Mouse (Mus musculus): Measurements from ENCODE around the gene Sik1. TPM values are rescaled to one million over a fixed set of nuclear protein-coding genes. Genes with fewer than 3 reads are reported as not detected.
"Not testable (repeated sequence)": the region's sequence is repeated elsewhere in the genome, so short reads cannot be mapped to it uniquely, and the experiment has no call there.

Gene Sik1
- polyA plus RNA-seq, 1 experiment from 2014 or later = 8.8 TPM

DNA sequence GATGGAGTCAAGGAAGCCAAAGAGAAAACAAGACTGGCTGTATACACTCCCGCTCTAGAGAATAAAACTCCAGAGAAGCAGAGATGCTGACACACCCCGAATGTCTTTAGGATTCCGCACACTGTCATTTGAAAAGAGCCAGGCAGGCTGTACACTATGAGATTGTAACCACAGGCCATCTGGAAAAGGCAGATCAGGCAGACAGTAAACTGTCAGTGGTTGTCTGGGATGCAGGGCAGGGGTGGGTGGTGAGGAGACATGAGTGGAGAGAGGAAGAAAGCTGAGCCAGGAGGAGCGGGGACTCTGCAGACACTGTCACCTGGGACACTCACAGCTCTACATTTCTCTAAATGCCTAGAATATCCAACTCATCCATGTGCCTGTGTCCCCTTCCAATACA, 36.3 kb upstream of the Sik1 start:
- H3K4me3 ChIP-seq (replicated peaks) = no peak overlapping the region

GRCm38 (mm10) chr17:31890311-31890951, 34.8 kb upstream of the Sik1 start:
- no peaks in the 10 kb centered on the region for H3K27me3 ChIP-seq (replicated peaks)
- peaks cover 42% of the 10 kb centered on the region for H3K4me1 ChIP-seq (replicated peaks)
- WGBS = 20% methylated on average over 2 of the region's 2 CpGs
- H3K36me3 ChIP-seq = no peaks in the 10 kb centered on the region
- no peaks in the 10 kb centered on the region for H3K9me3 ChIP-seq
- H3K9ac ChIP-seq = no peak overlapping the region
- no peak overlapping the region for H3K4me3 ChIP-seq (replicated peaks)
- H3K27ac ChIP-seq = peak overlapping the region; percentile 86
- H3K4me2 ChIP-seq (replicated peaks) = no peak overlapping the region
- ATAC-seq = no peak; the same call in 1 of the 2 replicates

More for the DNA sequence above, 36.3 kb upstream of the Sik1 start:
- H3K4me1 ChIP-seq (replicated peaks) = peaks cover 46% of the 10 kb centered on the region
- H3K4me2 ChIP-seq (replicated peaks) = no peak overlapping the region
- H3K27me3 ChIP-seq (replicated peaks) = no peaks in the 10 kb centered on the region
- no peak overlapping the region for H3K9ac ChIP-seq
- ATAC-seq = peak; percentile 19; the same call in 1 of the 2 replicates
- no peaks in the 10 kb centered on the region for H3K9me3 ChIP-seq
- peak overlapping the region; percentile 86 for H3K27ac ChIP-seq
- H3K36me3 ChIP-seq = no peaks in the 10 kb centered on the region
- WGBS = 26% methylated on average over 4 of the region's 4 CpGs

- peaks cover 42% of the 10 kb centered on the region for H3K4me1 ChIP-seq (replicated peaks)
- no peak overlapping the region for H3K9ac ChIP-seq
- 53% methylated on average over 9 of the region's 9 CpGs for WGBS
- H3K4me3 ChIP-seq (replicated peaks) = no peak overlapping the region
- H3K27ac ChIP-seq = peak overlapping the region; percentile 86
- H3K27me3 ChIP-seq (replicated peaks) = no peaks in the 10 kb centered on the region
- ATAC-seq = 0 out of 2 replicates have a peak, but pooled peaks have one; percentile 45
- no peaks in the 10 kb centered on the region for H3K9me3 ChIP-seq
- no peaks in the 10 kb centered on the region for H3K36me3 ChIP-seq
- H3K4me2 ChIP-seq (replicated peaks) = no peak overlapping the region
These were observed 34.0 kb upstream of the Sik1 start for GRCm38 (mm10) chr17:31889446-31890201.

DNA sequence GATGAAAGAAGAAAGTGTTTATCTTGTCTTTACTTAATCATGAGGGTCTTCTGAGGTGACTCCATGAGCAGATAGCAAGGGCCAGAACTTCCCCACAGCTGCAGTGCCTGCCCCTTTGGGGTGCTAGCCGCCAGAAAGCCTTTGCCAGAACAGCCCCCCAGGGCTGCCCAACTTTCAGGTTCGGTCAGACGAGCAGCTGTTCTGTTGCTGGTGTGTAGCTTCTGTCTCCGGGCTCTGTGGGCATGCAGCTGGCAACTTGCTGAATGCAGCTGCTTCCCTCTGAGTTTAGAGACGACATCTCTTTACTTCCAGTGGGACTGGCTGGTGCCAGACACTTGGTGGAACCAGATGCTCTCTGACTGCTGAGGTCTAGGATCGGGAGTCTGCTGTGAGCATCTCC, 32.9 kb upstream of the Sik1 start:
- H3K27ac ChIP-seq = no peak overlapping the region
- no peak overlapping the region for H3K4me2 ChIP-seq (replicated peaks)
- no peaks in the 10 kb centered on the region for H3K9me3 ChIP-seq
- no peak overlapping the region for H3K4me3 ChIP-seq (replicated peaks)
- no peak overlapping the region for H3K9ac ChIP-seq
- ATAC-seq = no peak
- WGBS = 59% methylated on average over 6 of the region's 6 CpGs
- no peaks in the 10 kb centered on the region for H3K27me3 ChIP-seq (replicated peaks)
- no peaks in the 10 kb centered on the region for H3K36me3 ChIP-seq
- H3K4me1 ChIP-seq (replicated peaks) = peaks cover 42% of the 10 kb centered on the region

GRCm38 (mm10) chr17:31884676-31885075, 29.1 kb upstream of the Sik1 start:
- peaks cover 13% of the 10 kb centered on the region for H3K4me1 ChIP-seq (replicated peaks)
- H3K27me3 ChIP-seq (replicated peaks); ATAC-seq; H3K4me2 ChIP-seq (replicated peaks); H3K36me3 ChIP-seq; H3K27ac ChIP-seq; H3K9ac ChIP-seq; H3K4me3 ChIP-seq (replicated peaks); H3K9me3 ChIP-seq: not testable (repeated sequence)
- 85% methylated on average over 1 of the region's 1 CpGs for WGBS

DNA sequence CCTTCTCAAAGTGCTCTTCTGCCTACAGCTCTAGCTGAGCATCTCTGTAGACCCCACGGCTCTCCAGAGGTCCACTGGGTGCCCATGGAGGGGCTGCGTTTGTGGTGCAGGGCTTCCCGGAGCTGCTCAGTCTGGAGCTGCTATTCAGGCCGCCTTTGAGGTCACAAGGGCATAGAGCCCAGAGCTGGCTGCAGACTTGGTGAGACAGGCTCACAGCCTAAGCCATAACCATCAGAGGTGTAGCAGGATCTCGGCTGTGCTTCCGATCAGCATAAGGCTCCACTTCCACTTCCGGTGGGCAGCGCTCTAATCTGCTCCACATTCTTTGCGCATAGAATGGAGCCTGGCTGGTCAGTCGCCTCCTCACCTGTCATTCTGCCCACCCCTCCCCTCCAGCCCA, 23.8 kb upstream of the Sik1 start:
- no peak overlapping the region for H3K27ac ChIP-seq
- no peak overlapping the region for H3K4me2 ChIP-seq (replicated peaks)
- H3K36me3 ChIP-seq = no peaks in the 10 kb centered on the region
- WGBS = 81% methylated on average over 10 of the region's 10 CpGs
- H3K4me1 ChIP-seq (replicated peaks) = peaks cover 16% of the 10 kb centered on the region
- ATAC-seq = no peak
- no peaks in the 10 kb centered on the region for H3K27me3 ChIP-seq (replicated peaks)
- H3K9me3 ChIP-seq = no peaks in the 10 kb centered on the region
- no peak overlapping the region for H3K4me3 ChIP-seq (replicated peaks)
- no peak overlapping the region for H3K9ac ChIP-seq

DNA sequence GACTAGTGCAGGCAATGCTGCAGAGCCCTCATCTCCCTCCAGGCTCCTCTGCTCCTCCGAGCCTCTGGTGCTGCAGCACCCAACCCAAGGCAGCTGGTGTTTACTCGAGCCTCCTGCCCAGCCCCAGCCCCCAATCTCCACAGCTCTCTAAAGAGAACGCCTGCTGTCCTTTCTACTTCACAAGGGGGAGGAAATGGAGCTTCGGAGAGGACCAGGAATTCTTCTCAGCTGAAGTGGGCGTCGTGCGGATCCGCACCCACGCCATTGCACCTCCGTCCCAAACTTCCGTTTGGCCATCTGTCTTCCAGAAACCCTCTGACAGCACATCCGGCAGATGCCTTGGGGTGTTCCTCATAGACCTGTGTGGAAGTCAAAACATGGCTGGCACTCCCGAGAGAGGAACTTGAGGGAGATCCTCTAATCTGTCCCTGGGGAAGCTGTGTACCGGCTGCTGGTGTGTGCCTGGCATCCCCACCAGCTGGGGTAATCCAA, 22.1 kb upstream of the Sik1 start:
- Histone ChIP-seq H3K9ac (no peak overlapping the region), H3K27me3 (replicated peaks) (no peaks in the 10 kb centered on the region), H3K4me3 (replicated peaks) (no peak overlapping the region), H3K4me1 (replicated peaks) (peaks cover 19% of the 10 kb centered on the region), H3K36me3 (no peaks in the 10 kb centered on the region), H3K9me3 (no peaks in the 10 kb centered on the region), H3K27ac (no peak overlapping the region), H3K4me2 (replicated peaks) (no peak overlapping the region)
- WGBS = 40% methylated on average over 14 of the region's 14 CpGs
- ATAC-seq = peak; percentile 41

DNA sequence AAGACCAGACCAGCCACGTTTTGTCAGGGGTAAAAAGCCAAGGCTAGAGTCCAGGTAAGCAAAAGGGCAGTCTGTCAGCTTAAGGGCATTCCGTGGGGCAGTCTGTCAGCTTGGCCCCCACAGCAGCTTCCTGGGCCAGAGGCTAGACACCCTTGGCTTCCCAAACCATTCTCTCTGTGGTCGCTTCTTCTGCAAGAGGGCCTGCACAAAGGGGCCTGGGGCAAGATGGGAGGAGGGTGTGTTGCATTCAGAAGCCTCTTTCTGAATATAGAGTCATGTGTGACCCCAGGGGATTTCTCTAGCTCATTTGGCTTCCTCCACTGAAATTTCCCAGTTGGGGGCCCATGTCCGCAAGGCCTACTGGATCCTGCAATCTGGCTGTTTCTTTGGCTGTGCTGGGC, 21.6 kb upstream of the Sik1 start:
- Histone ChIP-seq H3K36me3 (no peaks in the 10 kb centered on the region), H3K27me3 (replicated peaks) (no peaks in the 10 kb centered on the region), H3K9ac (no peak overlapping the region), H3K27ac (no peak overlapping the region), H3K4me3 (replicated peaks) (no peak overlapping the region), H3K4me2 (replicated peaks) (no peak overlapping the region), H3K9me3 (no peaks in the 10 kb centered on the region), H3K4me1 (replicated peaks) (peaks cover 19% of the 10 kb centered on the region)
- WGBS = 82% methylated on average over 4 of the region's 4 CpGs
- ATAC-seq = no peak

GRCm38 (mm10) chr17:31876775-31877174, 21.2 kb upstream of the Sik1 start:
- H3K27ac ChIP-seq = no peak overlapping the region
- 73% methylated on average over 3 of the region's 3 CpGs for WGBS

GRCm38 (mm10) chr17:31875326-31875930, 19.8 kb upstream of the Sik1 start:
- ATAC-seq = no peak
- no peak overlapping the region for H3K4me3 ChIP-seq (replicated peaks)
- no peaks in the 10 kb centered on the region for H3K27me3 ChIP-seq (replicated peaks)
- 84% methylated on average over 10 of the region's 10 CpGs for WGBS
- no peaks in the 10 kb centered on the region for H3K36me3 ChIP-seq
- no peaks in the 10 kb centered on the region for H3K9me3 ChIP-seq
- no peak overlapping the region for H3K27ac ChIP-seq
- H3K9ac ChIP-seq = no peak overlapping the region
- no peak overlapping the region for H3K4me2 ChIP-seq (replicated peaks)
- H3K4me1 ChIP-seq (replicated peaks) = peaks cover 28% of the 10 kb centered on the region

More at GRCm38 (mm10) chr17:31876775-31877174, 21.2 kb upstream of the Sik1 start:
- no peaks in the 10 kb centered on the region for H3K27me3 ChIP-seq (replicated peaks)
- ATAC-seq = no peak
- H3K4me3 ChIP-seq (replicated peaks) = no peak overlapping the region
- H3K36me3 ChIP-seq = no peaks in the 10 kb centered on the region
- H3K4me2 ChIP-seq (replicated peaks) = no peak overlapping the region
- peaks cover 19% of the 10 kb centered on the region for H3K4me1 ChIP-seq (replicated peaks)
- no peak overlapping the region for H3K9ac ChIP-seq
- no peaks in the 10 kb centered on the region for H3K9me3 ChIP-seq

GRCm38 (mm10) chr17:31874691-31875090, 19.1 kb upstream of the Sik1 start:
- 83% methylated on average over 12 of the region's 12 CpGs for WGBS
- Histone ChIP-seq H3K4me1 (replicated peaks) (peaks cover 29% of the 10 kb centered on the region), H3K27me3 (replicated peaks) (no peaks in the 10 kb centered on the region), H3K27ac (no peak overlapping the region), H3K4me2 (replicated peaks) (no peak overlapping the region), H3K4me3 (replicated peaks) (no peak overlapping the region), H3K9ac (no peak overlapping the region), H3K36me3 (no peaks in the 10 kb centered on the region), H3K9me3 (no peaks in the 10 kb centered on the region)
- ATAC-seq = no peak

GRCm38 (mm10) chr17:31873973-31874372, 18.4 kb upstream of the Sik1 start:
- no peak for ATAC-seq

More at GRCm38 (mm10) chr17:31873973-31874372, 18.4 kb upstream of the Sik1 start:
- Histone ChIP-seq H3K9ac (no peak overlapping the region), H3K36me3 (no peaks in the 10 kb centered on the region), H3K4me1 (replicated peaks) (peaks cover 29% of the 10 kb centered on the region), H3K4me2 (replicated peaks) (no peak overlapping the region), H3K27me3 (replicated peaks) (no peaks in the 10 kb centered on the region), H3K4me3 (replicated peaks) (no peak overlapping the region), H3K9me3 (no peaks in the 10 kb centered on the region), H3K27ac (no peak overlapping the region)
- WGBS = 56% methylated on average over 8 of the region's 8 CpGs

Measured in intestine, embryonic 15.5 days (tissue).